Mouse (Mus musculus) heart, postnatal 0 days (tissue): ENCODE data around the gene Clic4. TPM values are rescaled to one million over a fixed set of nuclear protein-coding genes. Genes with fewer than 3 reads are reported as not detected.
A peak's percentile ranks its signal among the peaks of the same experiment; 100 is the strongest.

Experiments
- ATAC-seq: fragments of 200-750 bp; cut with Nextera tagmentation; 2 replicates; pipeline ENCODE4 v1.8.0; 2017; ENCODE audit warnings: low read depth, moderate number of reproducible peaks, moderate library complexity; ENCODE audit not compliant: insufficient read depth
- DNase-seq: peaks from one replicate; pipeline ENCODE4 v3.0.0-alpha.2; 2016; ENCODE audit warnings: low spot score
- H3K27ac ChIP-seq: fragments of 300-500 bp; sonication (generic); 2 replicates; pipeline ENCODE4 v1.5.1; 2014; ENCODE audit warnings: low read depth, mild to moderate bottlenecking
- H3K27me3 ChIP-seq: fragments of 300-500 bp; sonication (generic); 2 replicates; pipeline ENCODE4 v1.6.1; 2014; ENCODE audit warnings: low read length, mixed read lengths; ENCODE audit not compliant: control insufficient read depth, insufficient read depth
- H3K36me3 ChIP-seq: fragments of 300-500 bp; sonication (generic); replicated peaks from 2 replicates; pipeline ENCODE4 v1.6.1; 2014; ENCODE audit warnings: low read length, mixed read lengths; ENCODE audit not compliant: control insufficient read depth, insufficient read depth
- H3K4me1 ChIP-seq: fragments of 300-500 bp; sonication (generic); 2 replicates; pipeline ENCODE4 v1.6.1; 2014; ENCODE audit warnings: antibody characterized with exemption; ENCODE audit not compliant: control insufficient read depth, insufficient read depth
- H3K4me2 ChIP-seq: fragments of 300-500 bp; sonication (generic); 2 replicates; pipeline ENCODE4 v1.6.1; 2014; ENCODE audit warnings: low read depth, mild to moderate bottlenecking, low read length, moderate library complexity
- H3K4me3 ChIP-seq: fragments of 300-500 bp; sonication (generic); 2 replicates; pipeline ENCODE4 v1.5.1; 2014; ENCODE audit warnings: low read depth, low read length
- H3K9ac ChIP-seq: fragments of 300-500 bp; sonication (generic); replicated peaks from 2 replicates; pipeline ENCODE4 v1.6.1; 2014; ENCODE audit warnings: low read depth, low read length, mixed read lengths
- H3K9me3 ChIP-seq: fragments of 300-500 bp; sonication (generic); replicated peaks from 2 replicates; pipeline ENCODE4 v1.6.1; 2016; ENCODE audit warnings: low read length; ENCODE audit not compliant: control insufficient read depth
- CTCF ChIP-seq: IDR thresholded peaks from 2 replicates; pipeline ENCODE4 v1.5.1; 2016; ENCODE audit warnings: antibody characterized with exemption, control low read depth, low read depth
- EP300 ChIP-seq: IDR thresholded peaks from 2 replicates; pipeline ENCODE4 v1.6.1; 2016; ENCODE audit warnings: antibody characterized with exemption, low read depth
- WGBS: fragments of 180-500 bp; shearing (Covaris S2); extraction: QIAGEN DNeasy Blood & Tissue Kit; methylation state at CpG from one replicate; pipeline ENCODE4 v1.1.7; 2014; 5-methylcytosine and 5-hydroxymethylcytosine counted together
- polyA plus RNA-seq: library from polyadenylated mRNA; unstranded; fragments of >200 nt; fragmentation: Nextera tagmentation; extraction: Ambion mirVana; gene quantifications from 2 replicates; pipeline ENCODE4 v1.2.1, GENCODE M21; 2015
- total RNA-seq: library from RNA; depleted of rRNA; stranded (reverse); fragments of >200 nt; gene quantifications from 2 replicates; pipeline ENCODE4 v1.2.3, GENCODE M21; 2014; ENCODE audit warnings: low replicate concordance

Gene Clic4
- total and polyA plus RNA-seq, 2 experiments from 2014 or later = 235 to 239 TPM

GRCm38 (mm10) chr4:135204666-135205065, 67.9 kb downstream of the Clic4 start:
- no peak for DNase-seq
- Histone ChIP-seq H3K36me3 (no peaks in the 10 kb centered on the region), H3K27ac (no peak overlapping the region), H3K27me3 (peaks cover 29% of the 10 kb centered on the region), H3K9ac (no peak overlapping the region), H3K4me2 (no peak overlapping the region), H3K4me1 (peaks cover 5% of the 10 kb centered on the region), H3K9me3 (no peaks in the 10 kb centered on the region), H3K4me3 (no peak overlapping the region)
- TF ChIP-seq CTCF (no peak), EP300 (no peak)
- WGBS = 68% methylated on average over 5 of the region's 5 CpGs
- ATAC-seq = no peak

- Histone ChIP-seq H3K4me1 (peaks cover 5% of the 10 kb centered on the region), H3K27me3 (peaks cover 29% of the 10 kb centered on the region), H3K4me2 (peak overlapping the region; percentile 74), H3K9ac (no peak overlapping the region), H3K27ac (no peak overlapping the region), H3K9me3 (no peaks in the 10 kb centered on the region), H3K36me3 (no peaks in the 10 kb centered on the region), H3K4me3 (peak overlapping the region; percentile 42)
- ATAC-seq (no peak), DNase-seq (no peak)
- WGBS = 33% methylated on average over 17 of the region's 17 CpGs
- TF ChIP-seq EP300 (no peak), CTCF (no peak)
These were observed 68.6 kb downstream of the Clic4 start for GRCm38 (mm10) chr4:135203806-135204560.

- no peak for DNase-seq
- TF ChIP-seq EP300 = no peak
- no peak for TF ChIP-seq CTCF
- Histone ChIP-seq H3K4me1 (peaks cover 5% of the 10 kb centered on the region), H3K27ac (no peak overlapping the region), H3K9ac (peak overlapping the region; percentile 37; the same call in 1 of the 2 replicates), H3K4me2 (peak overlapping the region; percentile 74), H3K4me3 (peak overlapping the region; percentile 42), H3K27me3 (peaks cover 29% of the 10 kb centered on the region), H3K9me3 (no peaks in the 10 kb centered on the region), H3K36me3 (no peaks in the 10 kb centered on the region)
- no peak for ATAC-seq
- WGBS = 4% methylated on average over 14 of the region's 14 CpGs
These were observed 69.3 kb downstream of the Clic4 start for GRCm38 (mm10) chr4:135203279-135203678.

- Histone ChIP-seq H3K27ac (no peak overlapping the region), H3K4me2 (no peak overlapping the region), H3K36me3 (no peaks in the 10 kb centered on the region), H3K27me3 (peaks cover 29% of the 10 kb centered on the region), H3K9me3 (no peaks in the 10 kb centered on the region), H3K4me3 (no peak overlapping the region), H3K9ac (no peak overlapping the region), H3K4me1 (peaks cover 5% of the 10 kb centered on the region)
- TF ChIP-seq CTCF = no peak
- TF ChIP-seq EP300 = no peak
- no peak for DNase-seq
- no peak for ATAC-seq
- WGBS = 62% methylated on average over 16 of the region's 16 CpGs
These were observed 70.8 kb downstream of the Clic4 start for GRCm38 (mm10) chr4:135201771-135202170.

GRCm38 (mm10) chr4:135197857-135198256, 74.8 kb downstream of the Clic4 start:
- peaks cover 6% of the 10 kb centered on the region; the same call in 1 of the 2 replicates for H3K27me3 ChIP-seq
- H3K9me3 ChIP-seq = 0 out of 2 replicates have a peak, but pooled peaks cover 6% of the 10 kb centered on the region
- WGBS = 69% methylated on average over 8 of the region's 8 CpGs
- H3K27ac ChIP-seq = no peak overlapping the region
- no peak overlapping the region for H3K9ac ChIP-seq
- ATAC-seq (no peak), DNase-seq (no peak)
- H3K4me1 ChIP-seq = no peaks in the 10 kb centered on the region
- no peaks in the 10 kb centered on the region for H3K36me3 ChIP-seq
- TF ChIP-seq CTCF (no peak), EP300 (no peak)
- no peak overlapping the region for H3K4me3 ChIP-seq
- H3K4me2 ChIP-seq = no peak overlapping the region
